Mouse (Mus musculus) embryonic facial prominence, embryonic 11.5 days (tissue): ENCODE results near the gene Btn1a1. TPM values are rescaled to one million over a fixed set of nuclear protein-coding genes. Genes with fewer than 3 reads are reported as not detected.

Source experiments
- ATAC-seq: fragments of 200-750 bp; cut with Nextera tagmentation; replicated peaks from 2 replicates; pipeline ENCODE4 v1.8.0; 2017; ENCODE audit warnings: low read depth; ENCODE audit not compliant: insufficient number of reproducible peaks, low FRiP score, low TSS enrichment
- DNase-seq: peaks from one replicate; pipeline ENCODE4 v3.0.0-alpha.2; 2015; ENCODE audit warnings: low spot score
- H3K27ac ChIP-seq: fragments of 300-500 bp; sonication (generic); replicated peaks from 2 replicates; pipeline ENCODE4 v1.5.1; 2014; ENCODE audit warnings: mild to moderate bottlenecking, low read depth, low read length, control low read depth
- H3K27me3 ChIP-seq: fragments of 300-500 bp; sonication (generic); 2 replicates; pipeline ENCODE4 v1.6.1; 2014; ENCODE audit warnings: mild to moderate bottlenecking, low read length, moderate library complexity, mixed read lengths; ENCODE audit not compliant: control insufficient read depth, insufficient read depth
- H3K36me3 ChIP-seq: fragments of 300-500 bp; sonication (generic); replicated peaks from 2 replicates; pipeline ENCODE4 v1.6.1; 2014; ENCODE audit warnings: low read depth, mild to moderate bottlenecking, low read length, moderate library complexity, mixed read lengths; ENCODE audit not compliant: control insufficient read depth, insufficient read depth
- H3K4me1 ChIP-seq: fragments of 300-500 bp; sonication (generic); 2 replicates; pipeline ENCODE4 v1.6.1; 2014; ENCODE audit warnings: low read length, mixed read lengths; ENCODE audit not compliant: control insufficient read depth, insufficient read depth
- H3K4me2 ChIP-seq: fragments of 300-500 bp; sonication (generic); 2 replicates; pipeline ENCODE4 v1.6.1; 2014; ENCODE audit warnings: low read depth, mild to moderate bottlenecking, control low read depth, low read length, moderate library complexity
- H3K4me3 ChIP-seq: fragments of 300-500 bp; sonication (generic); 2 replicates; pipeline ENCODE4 v1.5.1; 2014; ENCODE audit warnings: low read depth, low read length, control low read depth
- H3K9ac ChIP-seq: fragments of 300-500 bp; sonication (generic); replicated peaks from 2 replicates; pipeline ENCODE4 v1.6.1; 2014; ENCODE audit warnings: mild to moderate bottlenecking, control low read depth, low read length
- H3K9me3 ChIP-seq: fragments of 300-500 bp; sonication (generic); replicated peaks from 2 replicates; pipeline ENCODE4 v1.6.1; 2016; ENCODE audit warnings: mild to moderate bottlenecking, low read length, inconsistent platforms, mixed read lengths; ENCODE audit not compliant: control insufficient read depth
- WGBS: fragments of 180-500 bp; shearing (Covaris S2); extraction: QIAGEN DNeasy Blood & Tissue Kit; methylation state at CpG from one replicate; pipeline ENCODE4 v1.1.7; 2014; 5-methylcytosine and 5-hydroxymethylcytosine counted together
- polyA plus RNA-seq: library from polyadenylated mRNA; unstranded; fragments of >200 nt; fragmentation: Nextera tagmentation; extraction: Ambion mirVana; gene quantifications from 2 replicates; pipeline ENCODE4 v1.2.1, GENCODE M21; 2014

Btn1a1 gene
- polyA plus RNA-seq, 1 experiment from 2014 or later: 0.35 TPM

DNA sequence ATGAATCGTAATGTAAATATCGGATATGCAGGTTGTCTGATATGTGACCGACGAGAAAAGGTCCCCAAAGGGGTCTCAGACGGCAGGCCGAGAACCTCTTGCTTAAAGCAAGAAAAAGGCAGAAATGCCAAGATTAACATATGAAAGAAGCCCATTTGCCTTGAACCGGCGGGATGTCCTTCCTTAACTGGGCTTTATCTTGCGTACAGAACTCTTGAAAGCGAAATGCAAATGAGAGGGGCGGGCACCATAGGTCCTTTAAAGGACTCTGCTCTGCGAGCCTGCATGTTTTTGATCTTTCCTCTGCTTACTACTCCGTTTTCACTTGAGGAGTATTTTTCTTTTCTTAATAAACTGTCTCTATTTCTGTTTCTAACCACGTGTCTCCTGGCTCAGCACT is 26.3 kb upstream of the Btn1a1 start:
- WGBS: 8% methylated on average over 14 of the region's 14 CpGs
- Histone ChIP-seq H3K4me1 (no peaks in the 10 kb centered on the region), H3K4me2 (no peak overlapping the region; the same call in 1 of the 2 replicates), H3K27ac (no peak overlapping the region), H3K36me3 (no peaks in the 10 kb centered on the region), H3K4me3 (peak overlapping the region; percentile 16; the same call in 1 of the 2 replicates), H3K9me3 (no peaks in the 10 kb centered on the region), H3K27me3 (no peaks in the 10 kb centered on the region), H3K9ac (no peak overlapping the region)
- DNase-seq (no peak), ATAC-seq (no peak)

GRCm38 (mm10) chr13:23491263-23491662 is 25.6 kb upstream of the Btn1a1 start:
- Histone ChIP-seq H3K4me1 (no peaks in the 10 kb centered on the region), H3K9me3 (no peaks in the 10 kb centered on the region), H3K27ac (no peak overlapping the region), H3K9ac (no peak overlapping the region), H3K36me3 (no peaks in the 10 kb centered on the region), H3K4me2 (no peak overlapping the region), H3K27me3 (no peaks in the 10 kb centered on the region), H3K4me3 (no peak overlapping the region)
- 14% methylated on average over 1 of the region's 1 CpGs for WGBS
- DNase-seq (no peak), ATAC-seq (no peak)

DNA sequence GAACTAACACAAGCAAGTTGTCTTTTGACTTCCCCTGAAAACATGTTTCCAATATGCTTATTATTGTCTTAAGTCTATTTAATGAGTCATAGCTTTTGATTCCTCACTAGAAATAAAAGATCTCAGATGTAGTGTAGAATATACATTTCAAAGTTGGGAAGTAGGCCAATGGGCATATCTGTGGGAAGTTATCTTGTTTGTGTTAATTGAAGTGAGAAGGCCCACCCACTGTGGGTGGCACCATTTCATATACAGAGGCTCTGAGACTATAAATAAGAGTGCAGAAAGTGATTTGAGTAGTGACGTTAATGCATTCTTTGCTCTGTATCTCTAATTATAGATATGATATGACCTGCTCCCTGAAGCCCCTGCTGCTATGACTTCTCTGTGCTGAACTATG is 25.2 kb upstream of the Btn1a1 start:
- Histone ChIP-seq H3K27me3 (no peaks in the 10 kb centered on the region), H3K4me1 (no peaks in the 10 kb centered on the region), H3K27ac (no peak overlapping the region), H3K9ac (no peak overlapping the region), H3K36me3 (no peaks in the 10 kb centered on the region), H3K4me2 (no peak overlapping the region), H3K4me3 (no peak overlapping the region), H3K9me3 (no peaks in the 10 kb centered on the region)
- no peak for DNase-seq
- no peak for ATAC-seq
- WGBS: 71% methylated on average over 1 of the region's 1 CpGs

DNA sequence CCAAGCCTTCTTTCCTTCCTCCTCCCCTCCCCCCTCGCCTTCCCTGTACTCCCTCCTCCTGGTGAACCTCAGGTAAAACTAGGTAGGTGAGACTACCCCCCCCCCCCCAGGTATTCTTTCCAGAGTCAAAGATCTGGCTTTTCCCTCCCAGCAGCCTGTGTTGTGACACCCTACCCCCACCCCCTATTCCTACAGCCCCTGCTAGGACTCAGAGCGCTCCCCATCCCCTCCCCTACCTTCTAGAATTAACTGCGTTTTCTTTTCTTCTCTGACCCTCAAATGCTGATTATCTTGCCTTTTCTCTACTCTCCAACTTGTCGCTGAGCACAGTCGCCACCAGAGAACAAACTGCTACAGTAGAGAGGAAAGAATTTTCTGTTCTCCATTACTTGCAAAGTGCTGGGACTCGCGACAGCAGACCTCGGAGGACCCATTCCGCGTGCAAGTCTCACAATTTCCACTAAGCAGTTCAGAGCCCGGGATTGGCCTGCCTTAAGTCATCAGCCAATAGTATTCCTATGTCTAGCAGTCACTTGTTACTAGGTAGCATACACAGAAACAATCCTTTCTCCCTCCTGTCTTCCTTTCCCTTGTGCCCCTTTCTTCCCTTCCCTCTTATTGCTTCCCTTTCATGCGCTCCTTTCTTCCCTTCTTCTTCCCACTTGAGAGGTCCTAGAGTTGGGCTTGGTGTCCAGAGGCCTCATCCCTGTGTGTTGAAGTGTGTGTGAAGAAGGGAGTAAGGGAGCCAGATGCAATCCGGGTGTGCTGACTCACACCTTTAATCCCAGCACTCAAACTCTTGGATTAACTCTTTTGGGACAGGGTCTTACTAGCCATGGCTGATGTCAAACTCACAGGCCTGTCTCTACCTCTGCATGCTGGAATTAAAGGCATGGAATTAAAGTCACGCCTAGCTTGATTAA is 23.0 kb upstream of the Btn1a1 start, which contains the start of gene Btn2a2:
TSS of gene Btn2a2 (minus strand) at position 458 of the 923 bp plus-strand sequence.
- peak within 1 kb of the TSS; percentile 5; the same call in 1 of the 2 replicates for H3K9ac ChIP-seq

DNA sequence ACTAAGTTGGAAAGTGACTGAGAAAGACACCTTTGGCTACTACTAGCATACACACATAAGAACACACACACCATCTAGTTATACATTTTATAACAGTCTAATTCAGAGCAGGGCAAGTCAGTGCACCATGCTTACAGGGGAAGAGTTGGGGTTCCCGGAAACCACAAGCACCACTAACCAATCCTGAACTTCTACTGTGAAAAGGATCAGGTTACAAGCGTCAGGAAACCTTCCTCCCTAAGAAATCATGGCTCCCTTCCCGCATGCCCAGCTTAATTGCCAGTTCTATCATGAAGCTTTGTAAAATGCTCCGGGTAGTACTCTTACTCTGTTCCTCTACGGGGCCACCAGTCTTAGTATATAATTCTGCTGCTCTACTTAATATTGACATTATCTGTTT is 19.6 kb upstream of the Btn1a1 start:
- Histone ChIP-seq H3K9me3 (no peaks in the 10 kb centered on the region), H3K4me2 (no peak overlapping the region), H3K9ac (no peak overlapping the region), H3K36me3 (no peaks in the 10 kb centered on the region), H3K27me3 (no peaks in the 10 kb centered on the region), H3K4me3 (no peak overlapping the region), H3K27ac (no peak overlapping the region), H3K4me1 (no peaks in the 10 kb centered on the region)
- no peak for ATAC-seq
- WGBS: 40% methylated on average over 5 of the region's 5 CpGs
- DNase-seq: no peak

More for the DNA sequence above, 23.0 kb upstream of the Btn1a1 start, which contains the start of gene Btn2a2:
- WGBS: 2% methylated on average over 13 of the region's 14 CpGs
- Histone ChIP-seq H3K36me3 (no peaks in the 10 kb centered on the region), H3K9me3 (no peaks in the 10 kb centered on the region), H3K27ac (no peak within 1 kb of the TSS), H3K4me1 (no peaks in the 10 kb centered on the region), H3K4me3 (peak within 1 kb of the TSS; percentile 27), H3K27me3 (no peaks in the 10 kb centered on the region), H3K4me2 (peak within 1 kb of the TSS; percentile 43)
- ATAC-seq (peak; percentile 87), DNase-seq (peak; percentile 89)

GRCm38 (mm10) chr13:23483153-23483552 is 17.5 kb upstream of the Btn1a1 start:
- DNase-seq (no peak), ATAC-seq (no peak)
- Histone ChIP-seq H3K4me1 (no peaks in the 10 kb centered on the region), H3K27me3 (no peaks in the 10 kb centered on the region), H3K27ac (no peak overlapping the region), H3K9ac (no peak overlapping the region), H3K36me3 (no peaks in the 10 kb centered on the region), H3K4me2 (no peak overlapping the region), H3K9me3 (no peaks in the 10 kb centered on the region), H3K4me3 (no peak overlapping the region)
- 83% methylated on average over 2 of the region's 2 CpGs for WGBS

DNA sequence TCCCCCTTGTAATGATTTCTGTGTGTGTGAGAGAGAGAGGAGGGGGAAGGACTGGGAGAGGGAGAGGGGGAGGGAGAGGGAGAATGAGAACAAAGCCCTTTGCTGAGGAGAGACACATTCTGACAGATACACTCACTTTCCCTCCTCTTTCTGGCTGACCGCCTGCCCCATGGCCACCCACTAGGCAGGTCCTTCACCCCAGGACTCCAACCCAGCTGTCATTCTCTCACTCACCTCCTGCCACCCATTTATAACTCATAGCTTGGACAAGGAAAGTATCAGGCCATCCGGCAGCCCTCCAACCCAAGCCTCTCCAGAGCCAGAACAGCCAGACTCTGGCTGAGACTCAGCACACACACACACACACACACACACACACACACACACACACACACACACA is 10.0 kb upstream of the Btn1a1 start:
- H3K4me2 ChIP-seq: no peak overlapping the region
- H3K9ac ChIP-seq: 0 out of 2 replicates have a peak overlapping the region, but pooled peaks have one; percentile 5
- H3K9me3 ChIP-seq: no peaks in the 10 kb centered on the region
- H3K4me3 ChIP-seq: no peak overlapping the region
- ATAC-seq: peak; percentile 34; the same call in 1 of the 2 replicates
- no peaks in the 10 kb centered on the region for H3K27me3 ChIP-seq
- no peak for DNase-seq
- no peak overlapping the region for H3K27ac ChIP-seq
- WGBS: 16% methylated on average over 2 of the region's 2 CpGs
- H3K36me3 ChIP-seq: no peaks in the 10 kb centered on the region
- H3K4me1 ChIP-seq: no peaks in the 10 kb centered on the region

GRCm38 (mm10) chr13:23466911-23467310 is 1.2 kb upstream of the Btn1a1 start:
- DNase-seq (peak; percentile 89), ATAC-seq (peak; percentile 77; the same call in 1 of the 2 replicates)
- no peak overlapping the region for H3K4me3 ChIP-seq
- H3K36me3 ChIP-seq: no peaks in the 10 kb centered on the region
- no peaks in the 10 kb centered on the region; the same call in 1 of the 2 replicates for H3K4me1 ChIP-seq
- no peaks in the 10 kb centered on the region for H3K9me3 ChIP-seq
- no peak overlapping the region for H3K9ac ChIP-seq
- no peak overlapping the region for H3K27ac ChIP-seq
- no peak overlapping the region for H3K4me2 ChIP-seq
- under 1% methylated on average over 9 of the region's 9 CpGs for WGBS
- no peaks in the 10 kb centered on the region for H3K27me3 ChIP-seq
